Mouse (Mus musculus) lung, postnatal 25 days (tissue): Measurements from ENCODE around the gene Hacd3.

Experiments used
- DNase-seq: peaks from one replicate; pipeline ENCODE4 v3.0.0; 2022; ENCODE audit warnings: low spot score

Hacd3 gene

DNA sequence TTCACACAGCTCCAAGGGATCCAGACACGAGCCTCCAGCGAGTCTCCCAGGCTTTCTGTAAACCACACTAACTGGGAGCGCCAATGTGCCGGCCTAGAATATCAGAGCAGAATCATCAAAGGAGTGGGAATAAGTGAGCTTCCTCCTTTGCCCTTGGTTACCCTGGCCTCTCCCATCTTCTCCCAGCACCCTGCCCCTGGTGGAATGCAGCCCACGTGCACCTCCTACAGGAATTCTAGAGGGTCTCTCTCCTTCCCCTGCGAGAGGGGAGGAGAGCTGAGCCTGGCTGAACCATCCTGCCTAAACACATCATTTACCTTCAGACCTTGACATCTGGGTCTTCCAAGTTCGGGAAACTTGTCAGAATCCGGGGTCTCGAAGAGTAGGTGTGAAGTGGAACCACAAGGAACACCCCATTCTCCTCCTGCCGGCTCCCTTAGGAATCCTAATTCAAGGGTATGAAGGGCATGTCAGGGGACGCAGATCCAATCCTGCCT, 70.3 kb downstream of the Hacd3 start, which contains the start of gene Slc24a1:
TSS of gene Slc24a1 (minus strand) at position 447 of the 497 bp plus-strand sequence.
- DNase-seq, result no peak

DNA sequence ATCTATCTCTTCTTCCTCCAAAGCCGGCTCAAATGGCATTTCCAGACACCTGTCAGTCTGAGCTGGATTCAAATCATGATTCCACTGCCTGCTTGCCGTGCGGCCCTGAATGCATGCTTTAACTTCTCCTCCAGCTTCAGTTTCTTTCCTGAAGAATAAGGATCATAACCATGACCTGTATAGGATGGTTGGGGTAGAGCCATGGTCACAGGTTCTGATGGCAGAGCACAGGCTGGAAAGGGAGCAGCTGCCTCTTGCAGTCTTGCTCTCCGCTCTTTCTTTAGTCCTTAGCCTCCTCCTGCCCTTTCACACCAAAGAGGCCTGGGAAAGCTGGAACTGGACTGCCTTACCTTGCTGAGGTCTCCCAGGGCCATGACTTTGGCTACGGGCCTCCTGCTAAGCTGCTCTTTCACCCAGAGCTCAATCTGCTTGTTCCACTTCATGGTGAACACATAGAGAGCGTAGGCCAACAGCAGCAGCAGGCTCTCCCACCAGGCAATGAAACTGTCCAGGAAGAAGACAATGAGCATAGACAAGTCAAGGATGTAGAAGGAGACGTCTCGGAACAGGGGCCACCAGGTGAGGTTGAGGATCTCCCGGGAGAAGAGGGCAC, 73.9 kb downstream of the Hacd3 start:
- DNase-seq, result no peak

DNA sequence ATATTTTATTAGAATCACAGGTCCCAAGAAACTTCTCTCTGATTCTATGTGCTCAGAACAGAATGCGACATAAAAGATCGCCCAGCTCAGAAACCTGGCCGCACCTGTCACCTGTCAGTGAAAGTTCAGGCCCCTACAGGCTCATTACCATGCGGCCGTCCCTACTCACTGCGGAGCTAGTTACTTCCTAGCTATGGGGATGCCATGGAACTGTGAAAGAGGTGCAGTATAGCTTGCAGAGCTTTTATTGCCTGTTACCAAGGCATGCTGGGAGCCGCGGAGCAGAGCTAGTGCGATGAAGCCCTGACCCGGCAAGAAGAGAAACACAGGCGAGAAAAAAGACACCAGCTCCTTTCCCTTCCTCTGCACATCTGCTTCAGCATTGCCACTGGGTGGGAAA, 77.5 kb downstream of the Hacd3 start:
- no peak for DNase-seq

- DNase-seq, result no peak
Observed at GRCm38 (mm10) chr9:64941650-64942049, 79.8 kb downstream of the Hacd3 start.

DNA sequence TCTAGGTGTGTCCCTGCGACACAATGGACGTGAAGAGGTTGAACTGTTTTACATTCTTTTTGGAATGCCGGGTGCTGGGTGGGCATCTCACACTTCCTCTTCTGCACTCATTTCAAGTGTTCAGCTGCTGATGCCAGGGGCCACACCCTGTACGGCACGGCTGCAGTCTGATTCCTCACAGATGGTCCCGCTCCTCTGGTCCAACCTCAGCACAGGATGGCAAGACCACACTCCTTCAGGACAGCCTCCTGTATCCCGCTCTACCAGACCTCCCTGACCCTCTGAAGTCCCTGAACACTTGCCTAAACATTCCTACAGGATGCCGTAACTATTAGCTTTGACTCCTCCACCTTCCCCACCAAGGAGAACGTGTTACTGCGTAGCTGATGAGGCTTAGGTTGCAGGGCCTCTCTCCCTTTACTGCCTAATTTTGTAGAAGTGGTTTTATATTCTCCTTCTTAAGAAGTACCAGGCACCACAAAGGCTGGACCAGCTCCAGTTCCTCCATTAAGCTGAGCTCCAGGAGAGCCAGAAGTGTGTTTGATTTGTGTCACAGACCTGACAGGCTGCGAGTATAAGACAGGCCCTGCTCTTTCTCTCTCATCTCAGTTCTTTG, 80.7 kb downstream of the Hacd3 start:
- no peak for DNase-seq

DNA sequence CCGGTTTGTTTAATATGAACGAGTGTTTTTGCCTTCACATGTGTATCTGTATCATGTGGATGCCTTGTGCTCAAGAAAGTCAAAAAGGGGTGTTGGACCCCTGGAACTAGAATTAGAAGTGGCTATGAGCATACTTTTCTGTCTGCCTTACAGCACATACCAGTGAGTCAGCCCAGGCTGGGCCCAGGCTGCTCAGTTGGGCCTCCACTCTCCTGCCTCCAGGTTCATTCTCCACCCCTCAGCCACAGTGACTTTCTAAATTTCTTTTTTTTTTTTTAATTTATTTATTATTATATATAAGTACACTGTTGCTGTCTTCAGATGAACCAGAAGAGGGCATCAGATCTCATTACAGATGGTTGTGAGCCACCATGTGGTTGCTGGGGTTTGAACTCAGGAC, 81.7 kb downstream of the Hacd3 start:
- DNase-seq, result no peak

DNA sequence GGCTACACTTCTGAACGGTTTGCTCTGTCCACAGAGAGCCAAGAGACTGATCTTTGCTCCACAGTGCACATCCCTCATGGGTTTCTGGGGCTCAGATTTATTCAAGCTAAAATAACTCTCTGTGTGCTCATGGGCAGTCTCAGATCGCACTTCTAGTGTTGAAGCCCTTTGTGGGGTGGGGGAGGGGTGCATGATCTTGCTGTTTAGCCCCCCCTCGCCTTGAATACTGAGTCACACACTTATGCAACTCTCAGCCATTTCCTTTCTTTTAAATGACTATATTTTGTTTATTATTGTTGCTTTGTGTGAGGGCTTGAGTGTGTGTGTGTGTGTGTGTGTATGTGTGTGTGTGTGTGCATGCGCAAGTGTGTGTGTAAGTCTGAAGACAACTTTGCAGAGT, 82.2 kb downstream of the Hacd3 start:
- no peak for DNase-seq

DNA sequence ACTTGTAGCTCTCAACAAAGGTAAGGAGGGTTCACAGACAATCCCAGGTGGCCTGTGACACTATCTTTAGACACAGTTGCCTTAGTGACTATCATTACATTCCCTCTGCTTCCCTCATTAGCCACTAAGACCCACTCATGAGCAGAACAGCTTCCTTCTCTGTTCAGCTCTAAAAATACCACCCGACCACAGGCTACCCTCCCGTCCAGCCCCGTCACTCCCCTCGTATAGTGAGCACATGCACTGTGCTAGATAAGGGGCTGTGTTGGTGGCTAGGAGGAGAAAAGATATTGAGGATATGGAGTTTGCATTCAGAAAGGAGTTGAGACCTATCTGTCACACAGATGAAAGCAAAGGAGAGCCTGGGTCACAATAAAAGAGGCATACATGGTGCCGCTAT, 83.0 kb downstream of the Hacd3 start:
- no peak for DNase-seq

DNA sequence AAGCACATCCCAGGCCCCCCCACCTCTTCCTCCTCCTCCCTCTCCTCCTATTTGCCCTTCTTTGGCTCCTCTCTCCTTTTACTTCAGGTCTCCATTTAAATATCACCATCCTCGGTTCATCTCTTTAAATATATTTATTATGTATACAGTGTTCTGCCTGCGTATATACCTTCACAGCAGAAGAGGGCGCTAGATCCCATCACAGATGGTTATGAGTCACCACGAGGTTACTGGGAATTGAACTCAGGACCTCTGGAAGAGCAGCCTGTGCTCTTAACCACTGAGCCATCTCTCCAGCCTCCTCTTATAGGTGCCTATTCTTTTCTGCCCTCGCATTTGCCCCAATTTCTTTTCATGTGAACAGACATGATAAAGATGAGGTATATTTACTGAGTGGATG, 84.0 kb downstream of the Hacd3 start:
- DNase-seq, result no peak
